8 mouse cellular contexts compared by ENCODE assay signal in genomic region chr7:111156472-111157231, GRCm38 (mm10).
A peak's percentile ranks its signal among the peaks of the same experiment; 100 is the strongest.
DNase-seq lines count a peak whose midpoint lies in the region; ATAC-seq lines count a peak whose summit lies in the region.

No protein-coding gene starts in this region.

- no peak overlapping the region for H3K9ac ChIP-seq in forebrain, embryonic 14.5 days (ENCODE audit: low read length)
- H3K9ac ChIP-seq in forebrain, embryonic 12.5 days = no peak overlapping the region
- H3K9ac ChIP-seq in neural tube, embryonic 13.5 days = no peak overlapping the region; the same call in 1 of the 2 replicates

- H3K27ac ChIP-seq in forebrain, embryonic 14.5 days (ENCODE audit: low read depth, low read length) = 0 out of 2 replicates have a peak overlapping the region, but pooled peaks have one; percentile 33
- H3K27ac ChIP-seq in forebrain, embryonic 12.5 days = no peak overlapping the region
- peak overlapping the region; percentile 87 for H3K27ac ChIP-seq in heart, embryonic 10.5 days
- peak overlapping the region; percentile 25; the same call in 1 of the 2 replicates for H3K27ac ChIP-seq in neural tube, embryonic 13.5 days (replicated peaks)

- no peak overlapping the region for H3K4me2 ChIP-seq in forebrain, embryonic 14.5 days (ENCODE audit: low read length)
- H3K4me2 ChIP-seq in forebrain, embryonic 12.5 days = no peak overlapping the region
- no peak overlapping the region for H3K4me2 ChIP-seq in neural tube, embryonic 13.5 days

- no peaks in the 10 kb centered on the region for H3K27me3 ChIP-seq in forebrain, embryonic 14.5 days (replicated peaks; ENCODE audit: control insufficient read depth, insufficient read depth, low read length)
- H3K27me3 ChIP-seq in forebrain, embryonic 12.5 days = no peaks in the 10 kb centered on the region
- no peaks in the 10 kb centered on the region for H3K27me3 ChIP-seq in heart, embryonic 10.5 days (ENCODE audit: insufficient read depth, poor library complexity, severe bottlenecking)
- H3K27me3 ChIP-seq in neural tube, embryonic 13.5 days = no peaks in the 10 kb centered on the region

- peaks cover 6% of the 10 kb centered on the region; the same call in 1 of the 2 replicates for H3K4me1 ChIP-seq in forebrain, embryonic 14.5 days (ENCODE audit: control insufficient read depth, insufficient read depth, low read length)
- peaks cover 5% of the 10 kb centered on the region; the same call in 1 of the 2 replicates for H3K4me1 ChIP-seq in forebrain, embryonic 12.5 days
- H3K4me1 ChIP-seq in heart, embryonic 10.5 days = peaks cover 25% of the 10 kb centered on the region
- peaks cover 17% of the 10 kb centered on the region for H3K4me1 ChIP-seq in neural tube, embryonic 13.5 days (replicated peaks)

- no peaks in the 10 kb centered on the region for H3K9me3 ChIP-seq in forebrain, embryonic 14.5 days (replicated peaks; ENCODE audit: control insufficient read depth, low read length)
- no peaks in the 10 kb centered on the region for H3K9me3 ChIP-seq in forebrain, embryonic 12.5 days
- no peaks in the 10 kb centered on the region for H3K9me3 ChIP-seq in heart, embryonic 10.5 days
- H3K9me3 ChIP-seq in neural tube, embryonic 13.5 days = no peaks in the 10 kb centered on the region

- no peak for DNase-seq in forebrain, embryonic 14.5 days (ENCODE audit: low spot score)
- peak; percentile 37 for DNase-seq in MN1 (ENCODE audit: low spot score)
- DNase-seq in embryo, embryonic 11 days = peak; percentile 30
- no peak for DNase-seq in heart, embryonic 10.5 days (ENCODE audit: low spot score)
- peak; percentile 52 for DNase-seq in kidney, postnatal 14 days

- WGBS in forebrain, embryonic 14.5 days = 52% methylated on average over 8 of the region's 8 CpGs
- WGBS in forebrain, embryonic 12.5 days = 61% methylated on average over 8 of the region's 8 CpGs
- 42% methylated on average over 8 of the region's 8 CpGs for WGBS in heart, embryonic 10.5 days
- WGBS in neural tube, embryonic 13.5 days = 38% methylated on average over 8 of the region's 8 CpGs

- ATAC-seq in forebrain, embryonic 14.5 days = peak; percentile 48; the same call in 1 of the 2 replicates
- ATAC-seq in forebrain, embryonic 12.5 days (ENCODE audit: low FRiP score) = no peak
- peak; percentile 47; the same call in 1 of the 2 replicates for ATAC-seq in neural tube, embryonic 13.5 days (ENCODE audit: low read depth)
- no peak for ATAC-seq in inflammation-experienced regulatory T-cells, adult 6 months

- no peak overlapping the region for H3K4me3 ChIP-seq in forebrain, embryonic 14.5 days (ENCODE audit: low read depth, low read length)
- no peak overlapping the region for H3K4me3 ChIP-seq in forebrain, embryonic 12.5 days (replicated peaks)
- H3K4me3 ChIP-seq in heart, embryonic 10.5 days = peak overlapping the region; percentile 18
- H3K4me3 ChIP-seq in neural tube, embryonic 13.5 days = no peak overlapping the region

- no peaks in the 10 kb centered on the region for H3K36me3 ChIP-seq in forebrain, embryonic 14.5 days (ENCODE audit: control insufficient read depth, insufficient read depth, low read length)
- no peaks in the 10 kb centered on the region for H3K36me3 ChIP-seq in forebrain, embryonic 12.5 days (replicated peaks)
- H3K36me3 ChIP-seq in heart, embryonic 10.5 days = no peaks in the 10 kb centered on the region
- no peaks in the 10 kb centered on the region for H3K36me3 ChIP-seq in neural tube, embryonic 13.5 days

Comparison
In these comparisons a context has a peak if more than half of its experiments do, and no peak if none do; other contexts are left out.
1. ATAC-seq: peak in forebrain, embryonic 14.5 days (single experiment) and neural tube, embryonic 13.5 days (single experiment); none in forebrain, embryonic 12.5 days (single experiment) and inflammation-experienced regulatory T-cells, adult 6 months (single experiment).
2. DNase-seq: peak in MN1 (single experiment), embryo, embryonic 11 days (single experiment) and kidney, postnatal 14 days (single experiment); none in forebrain, embryonic 14.5 days (single experiment) and heart, embryonic 10.5 days (single experiment).